Mouse (Mus musculus) ES-Bruce4 (cell line): ENCODE results near the gene G530012D18Rik. TPM values are rescaled to one million over a fixed set of nuclear protein-coding genes. Genes with fewer than 3 reads are reported as not detected.
"Not testable (repeated sequence)": the region's sequence is repeated elsewhere in the genome, so short reads cannot be mapped to it uniquely, and the experiment has no call there.

ENCODE experiments used
- H3K27ac ChIP-seq: 2 replicates; pipeline ENCODE4 v1.5.1; 2012; ENCODE audit warnings: low read length, inconsistent platforms; ENCODE audit not compliant: insufficient read depth
- H3K27me3 ChIP-seq: 2 replicates; pipeline ENCODE4 v1.6.1; 2012; ENCODE audit warnings: mild to moderate bottlenecking, low read length, inconsistent platforms; ENCODE audit not compliant: control insufficient read depth, poor library complexity, insufficient read depth, severe bottlenecking
- H3K36me3 ChIP-seq: 2 replicates; pipeline ENCODE4 v1.6.1; 2012; ENCODE audit warnings: inconsistent platforms, mild to moderate bottlenecking, low read length, moderate library complexity; ENCODE audit not compliant: control insufficient read depth, poor library complexity, insufficient read depth, severe bottlenecking
- H3K4me1 ChIP-seq: one replicate; pipeline ENCODE4 v1.8.1; 2011; ENCODE audit warnings: low read length; ENCODE audit not compliant: control insufficient read depth, insufficient read depth
- H3K4me3 ChIP-seq: 2 replicates; pipeline ENCODE4 v1.5.1; 2011; ENCODE audit warnings: low read depth, mild to moderate bottlenecking, low read length
- H3K9ac ChIP-seq: 2 replicates; pipeline ENCODE4 v1.6.1; 2012; ENCODE audit warnings: low read depth, mild to moderate bottlenecking, inconsistent platforms; ENCODE audit not compliant: poor library complexity, severe bottlenecking
- H3K9me3 ChIP-seq: replicated peaks from 2 replicates; pipeline ENCODE4 v1.6.1; 2012; ENCODE audit warnings: mild to moderate bottlenecking, low read length, inconsistent platforms; ENCODE audit not compliant: control insufficient read depth, poor library complexity, insufficient read depth, severe bottlenecking
- polyA plus RNA-seq: library from polyadenylated mRNA; stranded (reverse); fragments of >200 nt; gene quantifications from 2 replicates; pipeline ENCODE4 v1.2.4, GENCODE M21; 2011; ENCODE audit warnings: low read depth; ENCODE audit not compliant: missing spikeins, insufficient read depth, insufficient read length

G530012D18Rik gene
- polyA plus RNA-seq = not detected in 2 replicates

DNA sequence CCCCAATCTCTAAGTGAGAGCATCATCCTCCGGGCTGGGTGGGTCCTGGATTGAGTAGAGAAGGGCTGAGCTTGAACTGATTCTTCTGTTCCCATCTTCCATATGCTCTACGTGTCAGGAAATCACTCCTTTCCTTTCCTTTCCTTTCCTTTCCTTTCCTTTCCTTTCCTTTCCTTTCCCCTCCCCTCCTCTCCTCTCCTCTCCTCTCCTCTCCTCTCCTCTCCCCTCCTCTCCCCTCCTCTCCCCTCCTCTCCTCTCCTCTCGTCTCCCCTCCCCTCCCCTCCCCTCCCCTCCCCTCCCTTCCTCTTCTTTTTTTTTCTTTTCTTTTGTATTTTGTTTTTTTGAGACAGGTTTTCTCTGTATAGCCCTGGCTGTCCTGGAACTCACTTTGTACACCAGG is at the start of gene G530012D18Rik:
Gene G530012D18Rik (plus strand): TSS at position 301 of the 400 bp plus-strand sequence.
- not testable (repeated sequence) for H3K4me1 ChIP-seq, H3K9me3 ChIP-seq

DNA sequence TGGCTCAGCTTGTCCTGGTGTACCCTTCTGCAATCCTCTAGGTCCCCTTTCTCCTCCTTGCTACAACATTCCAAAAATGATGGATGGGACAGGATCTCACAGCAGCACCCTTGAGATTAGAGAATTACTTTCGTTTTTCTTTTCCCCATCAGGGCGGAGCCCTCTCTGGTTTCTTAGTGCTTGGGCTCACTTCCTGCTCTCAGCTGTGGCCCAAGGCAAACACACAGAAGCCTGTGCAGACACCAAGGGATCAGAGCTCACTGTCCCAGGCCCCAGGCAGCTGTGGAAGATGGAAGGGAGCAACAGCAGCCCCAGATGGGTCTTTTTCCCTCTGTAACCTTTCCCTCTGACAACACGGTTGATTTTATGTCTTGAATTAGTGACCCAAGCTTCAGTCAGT is 49.1 kb upstream of the G530012D18Rik start:
- H3K4me1 ChIP-seq, H3K9ac ChIP-seq, H3K27ac ChIP-seq, H3K27me3 ChIP-seq, H3K36me3 ChIP-seq, H3K9me3 ChIP-seq, H3K4me3 ChIP-seq: not testable (repeated sequence)

More for the DNA sequence above, at the start of gene G530012D18Rik:
- H3K4me3 ChIP-seq, H3K27me3 ChIP-seq, H3K36me3 ChIP-seq, H3K27ac ChIP-seq, H3K9ac ChIP-seq: not testable (repeated sequence)

DNA sequence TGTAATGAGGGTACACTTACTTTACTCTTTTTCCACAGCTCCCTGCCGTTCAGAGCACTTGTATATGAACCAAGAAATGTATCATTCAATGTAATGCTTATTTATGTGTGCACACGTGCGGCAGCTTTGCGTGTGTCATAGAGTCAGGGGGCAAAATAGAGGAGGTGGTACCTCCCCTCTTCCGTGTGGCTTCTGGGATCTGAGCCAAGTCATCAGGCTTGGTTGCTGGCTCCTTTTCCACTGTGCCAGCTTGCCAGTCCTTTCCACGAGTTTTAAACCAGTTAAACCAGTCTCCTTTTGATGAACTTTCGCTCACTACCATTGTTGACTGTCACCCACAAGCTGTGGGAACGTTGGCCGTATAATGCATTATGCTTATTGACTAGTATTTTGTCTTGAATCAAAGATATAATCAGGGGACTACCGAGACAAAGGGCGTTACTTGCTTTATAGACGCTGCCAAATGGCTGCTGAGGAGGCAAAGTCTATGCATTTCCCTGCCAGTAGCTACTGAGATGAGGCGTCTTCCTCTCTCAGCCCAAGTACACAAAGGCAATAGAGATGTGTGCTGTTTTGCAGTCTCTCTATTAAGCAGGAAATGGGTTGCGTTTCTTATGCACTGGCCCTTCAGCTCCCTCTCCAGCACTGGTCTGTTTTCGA is 46.9 kb upstream of the G530012D18Rik start:
- H3K27ac ChIP-seq, H3K27me3 ChIP-seq, H3K4me1 ChIP-seq, H3K9ac ChIP-seq, H3K36me3 ChIP-seq, H3K9me3 ChIP-seq, H3K4me3 ChIP-seq: not testable (repeated sequence)

DNA sequence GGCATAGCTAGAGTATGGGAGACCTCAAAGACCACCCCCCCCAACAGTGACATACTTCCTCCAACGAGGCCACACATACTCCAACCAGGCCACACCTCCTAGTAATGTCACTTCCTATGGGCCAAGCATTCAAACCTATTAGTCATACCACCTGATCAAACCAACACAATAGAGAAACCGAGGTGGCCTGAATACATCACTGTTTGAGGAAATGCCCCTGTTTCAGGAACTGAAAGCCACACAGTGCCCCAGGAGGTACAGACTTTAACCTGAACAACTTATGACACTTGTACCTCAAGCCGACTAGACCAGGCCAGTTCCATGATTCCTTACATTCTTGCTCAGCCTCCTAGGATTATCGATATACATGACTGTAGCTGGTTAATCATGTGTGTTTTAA is 31.7 kb upstream of the G530012D18Rik start:
- H3K9me3 ChIP-seq, H3K4me1 ChIP-seq, H3K27me3 ChIP-seq, H3K27ac ChIP-seq, H3K36me3 ChIP-seq, H3K4me3 ChIP-seq, H3K9ac ChIP-seq: not testable (repeated sequence)

DNA sequence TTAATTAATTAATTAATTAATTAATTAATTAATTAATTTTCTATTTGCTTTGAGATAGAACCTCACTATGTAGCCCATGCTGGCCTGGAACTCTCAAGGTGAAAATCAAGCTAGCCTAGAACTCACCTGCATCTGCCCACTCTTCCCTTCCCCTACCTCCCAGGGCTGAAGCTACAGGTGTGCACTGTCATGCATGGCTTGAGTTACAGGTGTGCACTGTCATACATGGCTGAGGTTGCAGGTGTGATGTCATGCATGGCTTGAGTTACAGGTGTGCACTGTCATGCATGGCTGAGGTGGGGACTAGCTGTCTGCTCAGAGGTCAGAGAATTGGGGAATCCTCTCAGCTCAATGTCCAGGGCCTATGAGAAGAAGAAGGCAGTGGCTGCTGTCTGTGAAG is 29.0 kb upstream of the G530012D18Rik start:
- H3K27me3 ChIP-seq, H3K9ac ChIP-seq, H3K27ac ChIP-seq, H3K9me3 ChIP-seq, H3K36me3 ChIP-seq, H3K4me3 ChIP-seq, H3K4me1 ChIP-seq: not testable (repeated sequence)

DNA sequence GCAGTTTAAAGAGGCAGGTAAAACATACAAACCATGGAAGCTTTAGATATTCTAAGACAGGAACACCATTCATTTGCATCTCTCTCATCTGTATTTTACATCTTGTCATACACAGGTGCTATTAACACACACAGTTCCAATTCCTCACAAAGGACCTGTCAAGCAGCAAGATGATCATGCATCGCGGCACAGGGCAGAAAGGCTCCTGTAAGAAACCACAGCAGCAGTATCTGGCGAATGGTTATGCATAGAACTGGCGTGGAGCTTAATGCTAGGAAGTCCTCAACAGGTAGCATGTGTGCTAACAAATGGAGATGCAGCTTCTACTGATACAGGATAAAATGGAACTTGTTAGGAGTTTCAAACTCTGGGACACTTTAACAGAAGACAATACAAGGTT is 20.2 kb upstream of the G530012D18Rik start:
- not testable (repeated sequence) for H3K27me3 ChIP-seq, H3K4me3 ChIP-seq, H3K4me1 ChIP-seq, H3K9me3 ChIP-seq, H3K9ac ChIP-seq, H3K36me3 ChIP-seq, H3K27ac ChIP-seq

DNA sequence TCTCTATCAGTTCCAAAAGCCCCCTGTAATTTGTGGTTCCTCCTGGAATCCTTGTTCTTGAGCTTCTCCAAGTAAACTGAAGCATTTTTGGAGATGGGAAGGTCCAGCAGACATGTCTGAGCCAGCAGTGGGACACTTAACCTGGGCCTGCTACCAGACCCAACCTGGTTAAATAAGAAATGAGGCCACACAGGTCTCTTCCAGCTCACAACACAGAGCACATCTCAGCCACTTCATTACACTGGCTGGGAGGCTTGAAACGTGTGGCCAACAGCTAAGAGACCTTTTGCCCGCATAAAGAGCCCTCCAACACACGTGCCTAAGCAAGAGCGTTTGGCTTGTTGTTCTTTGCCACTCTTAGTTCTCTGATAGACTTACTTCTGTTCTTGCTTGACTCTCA is 1.9 kb upstream of the G530012D18Rik start:
- H3K27ac ChIP-seq, H3K9me3 ChIP-seq, H3K9ac ChIP-seq, H3K4me1 ChIP-seq, H3K36me3 ChIP-seq, H3K27me3 ChIP-seq, H3K4me3 ChIP-seq: not testable (repeated sequence)

DNA sequence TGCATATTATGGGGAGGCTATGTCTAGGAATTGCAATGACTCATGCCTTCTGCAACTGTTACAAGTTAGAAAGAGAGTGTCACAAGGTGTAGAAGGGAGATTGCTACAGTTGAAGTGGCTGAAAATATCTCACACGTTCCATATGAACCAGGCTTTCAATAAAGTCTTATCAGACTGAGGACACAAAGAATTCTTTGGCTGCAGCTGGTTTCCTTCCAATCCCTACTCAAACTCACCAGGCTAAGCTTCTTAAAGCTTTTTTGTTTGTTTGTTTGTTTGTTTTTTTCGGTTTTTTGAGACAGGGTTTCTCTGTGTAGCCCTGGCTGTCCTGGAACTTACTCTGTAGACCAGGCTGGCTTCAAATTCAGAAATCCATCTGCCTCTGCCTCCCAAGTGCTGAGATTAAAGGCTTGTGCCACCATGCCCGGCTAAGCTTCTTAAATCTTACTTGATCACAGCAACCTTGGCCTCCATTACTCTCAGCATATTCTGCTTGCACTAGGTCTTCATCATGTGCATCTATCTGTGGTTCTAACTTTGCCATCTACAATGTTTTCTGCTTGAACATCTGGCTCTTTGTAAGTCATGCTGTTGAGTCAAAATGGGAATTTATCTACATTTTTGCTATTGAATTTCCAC is 3.0 kb downstream of the G530012D18Rik start:
- not testable (repeated sequence) for H3K4me1 ChIP-seq, H3K27ac ChIP-seq, H3K9me3 ChIP-seq, H3K4me3 ChIP-seq, H3K36me3 ChIP-seq, H3K27me3 ChIP-seq, H3K9ac ChIP-seq

DNA sequence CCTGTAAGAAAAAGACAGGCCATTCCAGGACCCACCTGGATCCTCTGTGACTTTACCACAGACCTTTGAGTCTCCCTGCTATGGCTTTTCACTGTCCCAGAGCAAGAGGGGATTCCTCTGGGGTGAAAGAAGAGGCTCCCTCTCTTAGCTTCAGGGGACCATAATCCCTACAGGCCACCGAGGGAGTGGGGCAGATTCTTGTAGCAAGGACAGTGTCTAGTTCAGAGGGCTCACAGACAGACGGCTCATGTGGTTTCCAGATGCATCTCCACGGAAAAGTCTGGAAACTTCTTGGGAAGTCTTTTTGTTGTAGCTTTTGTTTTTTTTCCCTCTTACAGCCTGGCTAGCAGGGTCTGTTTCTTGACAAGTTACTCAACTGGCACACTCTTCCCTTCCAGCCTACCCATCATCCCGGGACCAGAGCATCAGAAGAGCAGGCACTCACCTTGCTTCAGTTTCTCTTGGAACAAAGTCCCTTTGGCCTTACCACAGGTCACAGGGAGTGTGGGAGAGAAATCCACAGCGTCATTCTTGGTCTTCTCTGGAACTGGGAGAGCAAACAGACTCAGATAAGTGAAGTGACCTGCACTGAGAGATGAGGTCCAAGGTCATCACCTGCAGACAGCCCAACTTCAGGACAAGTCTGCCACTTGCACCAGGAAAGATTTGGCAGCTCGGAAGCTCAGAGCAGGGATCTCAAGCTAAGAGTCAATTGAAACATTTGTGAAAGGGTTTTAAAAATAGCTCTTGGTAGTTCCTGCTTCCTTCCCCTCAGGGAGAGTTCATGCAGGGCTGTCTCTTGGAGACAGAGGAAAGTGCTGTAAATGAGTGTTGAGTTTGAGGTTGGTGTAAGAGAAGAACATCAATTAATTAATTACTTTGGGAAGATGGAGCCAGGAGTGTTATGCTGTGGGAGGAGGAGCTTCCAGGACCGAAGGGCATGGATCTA is 4.0 kb downstream of the G530012D18Rik start:
- not testable (repeated sequence) for H3K9me3 ChIP-seq, H3K27me3 ChIP-seq, H3K27ac ChIP-seq, H3K9ac ChIP-seq, H3K36me3 ChIP-seq, H3K4me3 ChIP-seq, H3K4me1 ChIP-seq
